Mouse (Mus musculus) MEL (cell line): Measurements from ENCODE around the gene Ccnk.

Experiments
- BHLHE40 ChIP-seq: IDR thresholded peaks from 2 replicates; pipeline ENCODE4 v1.6.1; 2012; ENCODE audit warnings: low read depth, mild to moderate bottlenecking, inconsistent platforms, low read length, improper control_type of control experiment, borderline replicate concordance
- CTCF ChIP-seq, 3 experiments: IDR thresholded peaks in 2 of 3; conservative IDR thresholded peaks in 1 of 3; 2 replicates each; pipeline ENCODE4 v1.5.1; 2011 to 2012; ENCODE audit warnings: low read length in 3 of 3, low read depth in 2 of 3, mild to moderate bottlenecking in 2 of 3, improper control_type of control experiment in 1 of 3, inconsistent platforms in 1 of 3, mixed read lengths in 1 of 3, moderate library complexity in 1 of 3; ENCODE audit not compliant: control insufficient read depth in 1 of 3, insufficient read depth in 1 of 3, poor library complexity in 1 of 3, severe bottlenecking in 1 of 3
- E2F4 ChIP-seq: IDR thresholded peaks from 2 replicates; pipeline ENCODE4 v1.6.1; 2011; ENCODE audit warnings: low read depth, low read length, improper control_type of control experiment, borderline replicate concordance
- EP300 ChIP-seq, 2 experiments: IDR thresholded peaks; 2 replicates each; pipeline ENCODE4 v1.6.1; 2011; ENCODE audit warnings: improper control_type of control experiment in 2 of 2, low read length in 2 of 2, low read depth in 1 of 2, mild to moderate bottlenecking in 1 of 2
- KAT2A ChIP-seq: conservative IDR thresholded peaks from 2 replicates; pipeline ENCODE4 v1.6.1; 2012; ENCODE audit warnings: low read depth, low read length, improper control_type of control experiment, inconsistent platforms
- MAZ ChIP-seq: IDR thresholded peaks from 2 replicates; pipeline ENCODE4 v1.6.1; 2012; ENCODE audit warnings: low read depth, mild to moderate bottlenecking, inconsistent platforms, low read length, improper control_type of control experiment
- MYB ChIP-seq: IDR thresholded peaks from 2 replicates; pipeline ENCODE4 v1.6.1; 2011; ENCODE audit warnings: mild to moderate bottlenecking, low read depth, low read length, improper control_type of control experiment
- POLR2A ChIP-seq, 2 experiments: IDR thresholded peaks; 2 replicates each; pipeline ENCODE4 v1.6.1; 2011 to 2012; ENCODE audit warnings: low read length in 2 of 2, mild to moderate bottlenecking in 2 of 2, control low read depth in 1 of 2, improper control_type of control experiment in 1 of 2, low read depth in 1 of 2, moderate library complexity in 1 of 2; ENCODE audit not compliant: control insufficient read depth in 1 of 2, insufficient read depth in 1 of 2, poor library complexity in 1 of 2
- RCOR1 ChIP-seq: IDR thresholded peaks from 2 replicates; pipeline ENCODE4 v1.6.1; 2012; ENCODE audit warnings: low read depth, mild to moderate bottlenecking, inconsistent platforms, low read length, improper control_type of control experiment
- SIN3A ChIP-seq: IDR thresholded peaks from 2 replicates; pipeline ENCODE4 v1.6.1; 2012; ENCODE audit warnings: low read length, improper control_type of control experiment, inconsistent platforms
- UBTF ChIP-seq: IDR thresholded peaks from 2 replicates; pipeline ENCODE4 v1.6.1; 2012; ENCODE audit warnings: low read depth, mild to moderate bottlenecking, inconsistent platforms, low read length, improper control_type of control experiment, moderate library complexity, borderline replicate concordance; ENCODE audit not compliant: insufficient read depth
- USF2 ChIP-seq, 2 experiments: IDR thresholded peaks; 2 replicates each; pipeline ENCODE4 v1.6.1; 2011 to 2012; ENCODE audit warnings: improper control_type of control experiment in 2 of 2, low read length in 2 of 2, borderline replicate concordance in 1 of 2, inconsistent platforms in 1 of 2, low read depth in 1 of 2, mild to moderate bottlenecking in 1 of 2; ENCODE audit not compliant: insufficient read depth in 1 of 2
- ZKSCAN1 ChIP-seq: IDR thresholded peaks from 2 replicates; pipeline ENCODE4 v1.6.1; 2012; ENCODE audit warnings: low read depth, mild to moderate bottlenecking, inconsistent platforms, low read length, improper control_type of control experiment, moderate library complexity

DNA sequence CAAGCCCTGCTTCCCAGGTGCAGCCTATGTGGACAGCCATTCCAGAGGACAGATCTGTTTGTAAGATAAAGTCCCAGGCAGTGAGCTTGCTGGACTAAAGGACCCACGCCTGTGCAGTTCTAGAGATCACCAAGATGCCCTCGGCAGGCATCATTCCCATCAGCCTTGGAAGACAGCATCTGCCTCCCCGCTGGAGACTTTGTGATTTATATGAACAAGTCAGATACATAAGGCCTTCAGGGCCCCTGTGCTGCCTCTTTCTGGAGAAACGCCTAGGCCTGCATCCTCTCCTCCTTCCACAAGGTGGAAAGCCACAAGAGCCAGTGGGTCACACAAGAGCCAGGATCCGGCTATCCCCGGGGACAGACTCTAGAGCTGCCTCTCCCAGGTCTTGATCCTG lies 62.2 kb downstream of the Ccnk start:
- TF ChIP-seq ZKSCAN1 = no peak
- no peak for TF ChIP-seq CTCF (IDR thresholded peaks at IDR 0.05 in 2 of 3, conservative IDR thresholded peaks at IDR 0.05 in 1 of 3; ENCODE audit: control insufficient read depth in 1 of 3, insufficient read depth in 1 of 3, low read depth in 2 of 3, low read length in 3 of 3, poor library complexity in 1 of 3, severe bottlenecking in 1 of 3)
- no peak for TF ChIP-seq SIN3A
- TF ChIP-seq KAT2A = no peak
- no peak for TF ChIP-seq POLR2A (IDR thresholded peaks at IDR 0.05; ENCODE audit: control insufficient read depth in 1 of 2, insufficient read depth in 1 of 2, low read depth in 1 of 2, low read length in 2 of 2, poor library complexity in 1 of 2)
- no peak for TF ChIP-seq EP300 (IDR thresholded peaks at IDR 0.05; ENCODE audit: low read depth in 1 of 2, low read length in 2 of 2)
- no peak for TF ChIP-seq BHLHE40
- TF ChIP-seq MYB = no peak
- TF ChIP-seq USF2 (IDR thresholded peaks at IDR 0.05; ENCODE audit: borderline replicate concordance in 1 of 2, insufficient read depth in 1 of 2, low read depth in 1 of 2, low read length in 2 of 2) = no peak
- no peak for TF ChIP-seq RCOR1
- no peak for TF ChIP-seq E2F4
- TF ChIP-seq UBTF = no peak
- no peak for TF ChIP-seq MAZ
